Mouse (Mus musculus): ENCODE measurements around the gene Lrwd1. TPM values are rescaled to one million over a fixed set of nuclear protein-coding genes. Genes with fewer than 3 reads are reported as not detected.

Lrwd1 gene
- 31.5 and 42.2 TPM in 2 replicates for polyA plus RNA-seq (2016; fragmentation: Nextera tagmentation; extraction: Ambion mirVana)

DNA sequence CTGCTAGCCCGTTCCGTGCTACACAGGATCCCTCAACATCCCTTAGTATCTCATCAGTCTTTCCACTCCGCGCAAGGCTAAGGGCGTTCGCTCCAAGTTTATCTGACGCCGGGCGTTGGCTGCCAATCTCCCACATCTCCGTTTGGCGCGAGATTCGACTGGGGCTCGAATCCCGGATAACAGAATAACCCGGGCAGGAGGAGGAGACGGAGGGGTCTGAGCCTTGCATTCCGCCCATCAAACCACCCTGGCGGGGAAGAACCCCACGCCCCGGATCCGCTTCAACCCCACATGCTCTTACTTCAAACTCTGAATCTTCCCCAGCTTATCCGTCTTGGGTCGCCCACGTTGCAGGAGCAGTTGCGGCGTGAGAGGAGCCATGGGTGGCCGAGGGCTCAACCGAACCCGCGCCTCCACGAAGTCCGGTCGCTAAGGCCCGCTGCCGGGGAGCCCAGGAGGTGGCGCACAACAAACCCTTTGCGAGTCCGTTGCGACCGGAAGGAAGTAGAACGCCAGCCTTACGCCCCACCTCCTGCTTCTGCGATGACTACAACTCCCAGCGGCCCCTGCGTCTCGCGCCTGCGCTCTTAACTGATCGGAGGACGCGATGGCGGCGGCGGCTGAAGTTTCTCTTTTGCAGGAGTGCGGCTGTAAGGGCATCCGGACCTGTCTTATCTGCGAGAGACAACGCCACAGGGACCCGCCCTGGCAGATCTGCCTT is at the start of gene Lrwd1, which contains the start of gene Alkbh4:
TSS of gene Lrwd1 (minus strand) at position 504 of the 721 bp plus-strand sequence.
TSS of gene Alkbh4 (plus strand) at position 576 of the 721 bp plus-strand sequence.
- no peaks in the 10 kb centered on the region for H3K9me3 ChIP-seq
- H3K36me3 ChIP-seq = peaks cover 57% of the 10 kb centered on the region
- peaks cover 16% of the 10 kb centered on the region for H3K4me1 ChIP-seq
- peak; percentile 98 for DNase-seq (ENCODE audit: low spot score)
- H3K27ac ChIP-seq = peak within 1 kb of the TSS; percentile 88
- H3K27me3 ChIP-seq (ENCODE audit: insufficient read depth, poor library complexity, severe bottlenecking) = no peaks in the 10 kb centered on the region
- H3K4me3 ChIP-seq = peak within 1 kb of the TSS; percentile 74
- WGBS = under 1% methylated on average over 60 of the region's 60 CpGs

DNA sequence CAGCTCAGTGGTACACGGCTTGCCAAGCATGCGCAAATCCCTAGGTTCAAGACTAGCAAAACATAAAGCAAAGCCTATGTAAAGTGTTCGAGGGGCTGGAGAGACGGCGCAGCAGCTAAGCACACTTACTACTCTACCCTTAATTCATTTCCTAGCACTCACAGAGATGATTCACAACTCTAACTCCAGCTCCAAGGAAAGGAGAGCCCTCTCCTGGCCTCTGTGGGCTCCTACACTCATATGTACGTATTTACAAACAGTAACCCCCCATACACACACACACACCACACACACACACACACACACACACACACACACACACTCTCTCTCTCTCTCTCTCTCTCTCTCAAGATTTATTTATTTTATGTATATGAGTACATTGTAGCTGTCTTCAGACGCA is 47.9 kb upstream of the Lrwd1 start:
- H3K9me3 ChIP-seq = no peaks in the 10 kb centered on the region
- H3K27ac ChIP-seq = no peak overlapping the region
- no peaks in the 10 kb centered on the region for H3K27me3 ChIP-seq (ENCODE audit: insufficient read depth, poor library complexity, severe bottlenecking)
- peaks cover 91% of the 10 kb centered on the region for H3K36me3 ChIP-seq
- 90% methylated on average over 7 of the region's 7 CpGs for WGBS
- H3K4me3 ChIP-seq = no peak overlapping the region
- no peaks in the 10 kb centered on the region for H3K4me1 ChIP-seq
- DNase-seq (ENCODE audit: low spot score) = no peak

DNA sequence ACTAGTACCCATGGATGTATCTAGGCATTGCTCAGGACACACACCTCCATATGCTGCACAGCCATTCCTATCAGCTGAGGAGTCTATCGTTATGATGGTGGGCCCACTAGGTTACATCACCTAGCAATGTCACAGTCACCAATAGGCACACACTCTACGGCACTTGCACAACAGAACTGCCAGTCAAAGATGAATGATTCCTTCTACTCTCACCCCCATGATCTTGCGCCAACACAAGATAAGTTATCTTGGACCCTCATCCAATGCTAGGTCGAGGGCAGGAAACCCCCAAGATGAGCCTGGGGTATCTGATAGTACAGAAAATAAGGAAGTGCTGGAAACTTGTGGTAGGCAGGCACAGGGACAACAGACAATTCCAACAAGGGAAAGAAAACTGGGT is 47.0 kb upstream of the Lrwd1 start:
- no peak overlapping the region for H3K27ac ChIP-seq
- no peak overlapping the region for H3K4me3 ChIP-seq
- no peaks in the 10 kb centered on the region for H3K27me3 ChIP-seq (ENCODE audit: insufficient read depth, poor library complexity, severe bottlenecking)
- no peaks in the 10 kb centered on the region for H3K4me1 ChIP-seq
- no peak for DNase-seq (ENCODE audit: low spot score)
- peaks cover 91% of the 10 kb centered on the region for H3K36me3 ChIP-seq
- WGBS = 75% methylated on average over 4 of the region's 4 CpGs
- no peaks in the 10 kb centered on the region for H3K9me3 ChIP-seq

DNA sequence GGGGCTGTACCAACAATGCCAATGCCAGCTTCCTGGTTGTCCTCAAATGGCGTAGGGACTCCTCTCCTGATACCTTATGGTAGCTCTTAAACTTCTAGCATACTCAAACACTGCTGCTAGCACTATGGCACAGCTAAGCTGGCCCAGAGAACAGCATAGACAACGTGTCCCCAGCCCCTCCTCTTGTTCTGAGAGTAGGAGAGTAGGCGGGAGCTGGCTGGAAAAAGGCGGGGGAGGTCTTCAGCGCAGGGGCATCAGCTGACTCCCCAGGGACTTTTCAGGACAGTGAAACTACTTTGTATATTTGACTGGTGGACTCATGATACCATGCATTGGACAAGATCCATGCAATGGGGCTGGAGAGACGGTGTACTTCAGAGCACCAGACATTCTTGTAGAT is 46.2 kb upstream of the Lrwd1 start:
- peaks cover 94% of the 10 kb centered on the region for H3K36me3 ChIP-seq
- no peak overlapping the region for H3K4me3 ChIP-seq
- H3K4me1 ChIP-seq = peaks cover 4% of the 10 kb centered on the region; the same call in 1 of the 2 replicates
- no peak overlapping the region for H3K27ac ChIP-seq
- DNase-seq (ENCODE audit: low spot score) = no peak
- 90% methylated on average over 6 of the region's 6 CpGs for WGBS
- no peaks in the 10 kb centered on the region for H3K27me3 ChIP-seq (ENCODE audit: insufficient read depth, poor library complexity, severe bottlenecking)
- H3K9me3 ChIP-seq = no peaks in the 10 kb centered on the region

- H3K4me3 ChIP-seq = no peak overlapping the region
- H3K27ac ChIP-seq = no peak overlapping the region
- no peaks in the 10 kb centered on the region for H3K27me3 ChIP-seq (ENCODE audit: insufficient read depth, poor library complexity, severe bottlenecking)
- DNase-seq (ENCODE audit: low spot score) = no peak
- 88% methylated on average over 6 of the region's 6 CpGs for WGBS
- peaks cover 87% of the 10 kb centered on the region for H3K36me3 ChIP-seq
- H3K4me1 ChIP-seq = peaks cover 7% of the 10 kb centered on the region; the same call in 1 of the 2 replicates
- no peaks in the 10 kb centered on the region for H3K9me3 ChIP-seq
Measured at GRCm38 (mm10) chr5:136181197-136181596, 45.3 kb upstream of the Lrwd1 start.

DNA sequence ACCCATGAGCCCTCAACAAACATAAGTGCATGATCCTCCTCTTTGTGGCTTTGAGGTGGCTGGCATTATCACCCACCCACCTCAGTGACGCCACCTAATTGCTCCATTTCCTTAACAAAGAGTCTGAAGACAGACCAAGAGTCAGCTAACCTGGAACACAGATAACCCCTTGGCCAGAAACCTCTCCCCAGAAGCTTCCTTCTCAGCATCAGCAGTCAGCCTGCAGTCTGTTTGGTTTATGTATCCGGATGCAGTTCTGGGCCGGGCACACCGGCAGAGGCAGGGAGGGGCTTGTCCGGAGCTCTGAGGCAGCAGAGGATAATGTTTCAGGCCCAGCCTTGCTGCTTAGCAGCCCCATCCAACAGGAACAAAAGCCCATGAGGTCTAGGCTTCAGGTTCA is 43.7 kb upstream of the Lrwd1 start:
- peaks cover 72% of the 10 kb centered on the region for H3K36me3 ChIP-seq
- 84% methylated on average over 5 of the region's 5 CpGs for WGBS

DNA sequence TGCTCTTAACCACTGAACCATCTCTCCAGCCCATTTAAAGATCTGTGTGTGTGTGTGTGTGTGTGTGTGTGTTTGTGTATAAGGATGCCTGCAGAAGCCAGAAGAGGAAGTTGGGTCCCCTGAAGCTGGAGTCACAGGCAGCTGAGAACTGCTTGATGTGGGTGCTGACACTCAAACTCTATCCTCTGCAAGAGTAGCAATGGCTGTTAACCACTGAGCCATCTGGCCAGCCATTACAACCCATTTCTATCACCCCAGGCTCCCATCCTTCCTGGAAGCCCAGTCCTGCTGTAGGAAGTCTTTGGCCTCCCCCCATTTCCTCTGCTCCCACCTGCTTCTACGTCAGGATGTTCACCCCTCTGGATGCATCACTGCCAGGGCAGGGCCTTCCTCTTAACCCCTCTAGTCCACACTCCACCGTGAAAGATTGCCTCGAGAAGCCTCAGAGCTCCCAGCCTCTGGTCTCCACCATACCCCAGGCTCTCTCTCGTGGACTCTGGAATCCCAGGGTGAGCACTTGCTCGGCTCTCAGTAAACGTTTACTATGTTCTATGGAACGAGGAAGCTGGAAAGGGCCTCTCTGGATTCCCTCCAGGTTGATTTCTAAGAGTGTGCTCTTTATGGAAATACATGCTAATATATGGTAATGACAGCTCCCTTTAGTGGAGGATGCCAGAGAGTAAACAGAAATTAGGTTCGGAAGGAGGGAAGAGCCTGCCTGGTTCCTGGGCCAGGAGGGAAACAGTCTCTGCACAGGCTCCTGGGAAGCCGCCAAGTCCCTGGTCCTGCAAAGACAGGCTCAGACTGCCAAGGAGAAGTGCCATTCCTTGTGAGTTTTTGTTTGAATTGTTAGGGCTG is 38.0 kb upstream of the Lrwd1 start:
- H3K27ac ChIP-seq = no peak overlapping the region
- no peaks in the 10 kb centered on the region for H3K9me3 ChIP-seq
- H3K27me3 ChIP-seq (ENCODE audit: insufficient read depth, poor library complexity, severe bottlenecking) = 0 out of 2 replicates have a peak, but pooled peaks cover 9% of the 10 kb centered on the region
- DNase-seq (ENCODE audit: low spot score) = no peak
- peaks cover 19% of the 10 kb centered on the region for H3K36me3 ChIP-seq
- 52% methylated on average over 9 of the region's 9 CpGs for WGBS
- peaks cover 25% of the 10 kb centered on the region for H3K4me1 ChIP-seq
- H3K4me3 ChIP-seq = no peak overlapping the region

More for the DNA sequence above, 43.7 kb upstream of the Lrwd1 start:
- H3K27me3 ChIP-seq (ENCODE audit: insufficient read depth, poor library complexity, severe bottlenecking) = no peaks in the 10 kb centered on the region
- no peak for DNase-seq (ENCODE audit: low spot score)
- H3K4me1 ChIP-seq = peaks cover 7% of the 10 kb centered on the region; the same call in 1 of the 2 replicates
- H3K27ac ChIP-seq = no peak overlapping the region
- H3K4me3 ChIP-seq = no peak overlapping the region
- no peaks in the 10 kb centered on the region for H3K9me3 ChIP-seq

DNA sequence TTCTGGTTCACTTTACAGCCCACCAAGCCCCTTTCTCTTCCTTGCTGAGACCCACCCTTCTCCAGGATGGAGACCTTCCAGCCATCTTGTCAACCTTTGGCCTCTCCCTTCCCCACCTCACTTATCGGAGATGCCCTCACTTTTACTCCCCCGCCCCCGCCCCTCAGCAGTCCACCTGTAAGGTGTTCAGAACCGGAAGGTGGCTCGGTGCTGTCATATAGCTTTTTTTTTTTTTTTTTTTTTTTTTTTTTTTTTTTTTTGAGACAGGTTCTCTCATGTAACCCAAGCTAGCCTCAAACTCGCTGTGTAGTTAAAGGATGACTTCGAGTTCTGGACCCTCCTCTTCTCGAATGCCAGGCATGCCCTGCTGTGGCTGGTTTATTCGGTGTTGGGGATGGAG is 37.1 kb upstream of the Lrwd1 start:
- Histone ChIP-seq H3K27me3 (ENCODE audit: insufficient read depth, poor library complexity, severe bottlenecking) (0 out of 2 replicates have a peak, but pooled peaks cover 9% of the 10 kb centered on the region), H3K4me3 (no peak overlapping the region), H3K9me3 (peaks cover 3% of the 10 kb centered on the region; the same call in 1 of the 2 replicates), H3K36me3 (peaks cover 10% of the 10 kb centered on the region), H3K4me1 (peaks cover 25% of the 10 kb centered on the region), H3K27ac (no peak overlapping the region)
- 72% methylated on average over 9 of the region's 9 CpGs for WGBS
- no peak for DNase-seq (ENCODE audit: low spot score)

DNA sequence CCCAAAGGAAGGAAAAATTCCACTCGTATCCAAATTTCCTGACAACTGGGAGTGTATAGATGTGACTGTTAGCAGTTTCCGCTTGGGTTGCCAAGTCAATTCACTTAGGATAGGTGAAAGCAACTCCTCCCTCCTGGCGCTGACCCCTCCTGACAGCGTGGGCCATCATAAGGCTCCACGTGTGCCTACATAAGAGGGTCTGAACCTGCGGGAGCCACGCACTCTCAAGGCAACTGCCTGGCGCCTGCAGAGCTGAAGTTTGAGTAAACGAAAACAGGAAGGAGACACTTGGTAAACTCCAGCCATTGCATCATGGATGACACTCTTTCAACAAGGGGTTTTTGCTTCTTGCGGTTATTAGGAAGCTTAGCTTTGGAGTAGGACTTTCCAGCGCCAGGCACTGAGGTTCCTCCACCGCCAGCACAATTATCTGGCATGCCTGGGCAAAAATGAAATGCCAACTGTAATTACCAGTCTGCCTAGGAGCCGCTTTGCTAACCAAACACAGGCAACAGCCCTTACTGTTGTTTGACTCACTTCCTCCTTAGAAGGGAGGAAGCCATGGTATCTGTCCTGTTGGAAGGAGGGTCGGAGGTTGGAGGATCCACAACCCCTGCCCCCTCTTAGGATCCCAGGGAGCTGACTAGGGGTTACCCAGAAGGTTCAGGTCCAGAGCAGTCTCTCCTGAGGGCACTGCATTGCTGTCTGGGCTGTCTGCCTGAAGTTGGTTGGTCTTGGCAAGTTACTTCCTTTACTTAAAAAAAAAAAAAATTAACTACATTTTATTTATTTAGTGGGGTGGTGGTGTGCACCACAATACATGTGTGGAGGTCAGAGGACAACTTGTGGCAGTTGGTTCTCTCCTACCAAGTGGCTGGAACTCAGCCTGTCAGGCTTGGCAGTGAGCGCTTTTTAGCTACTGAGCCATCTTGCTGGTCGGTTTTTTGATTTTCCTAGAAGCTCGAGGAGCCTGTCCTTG is 35.8 kb upstream of the Lrwd1 start:
- Histone ChIP-seq H3K4me1 (peaks cover 18% of the 10 kb centered on the region), H3K27ac (peak overlapping the region; percentile 81), H3K4me3 (peak overlapping the region; percentile 73), H3K27me3 (ENCODE audit: insufficient read depth, poor library complexity, severe bottlenecking) (0 out of 2 replicates have a peak, but pooled peaks cover 9% of the 10 kb centered on the region), H3K36me3 (no peaks in the 10 kb centered on the region), H3K9me3 (peaks cover 5% of the 10 kb centered on the region; the same call in 1 of the 2 replicates)
- DNase-seq (ENCODE audit: low spot score) = no peak
- 35% methylated on average over 17 of the region's 17 CpGs for WGBS

DNA sequence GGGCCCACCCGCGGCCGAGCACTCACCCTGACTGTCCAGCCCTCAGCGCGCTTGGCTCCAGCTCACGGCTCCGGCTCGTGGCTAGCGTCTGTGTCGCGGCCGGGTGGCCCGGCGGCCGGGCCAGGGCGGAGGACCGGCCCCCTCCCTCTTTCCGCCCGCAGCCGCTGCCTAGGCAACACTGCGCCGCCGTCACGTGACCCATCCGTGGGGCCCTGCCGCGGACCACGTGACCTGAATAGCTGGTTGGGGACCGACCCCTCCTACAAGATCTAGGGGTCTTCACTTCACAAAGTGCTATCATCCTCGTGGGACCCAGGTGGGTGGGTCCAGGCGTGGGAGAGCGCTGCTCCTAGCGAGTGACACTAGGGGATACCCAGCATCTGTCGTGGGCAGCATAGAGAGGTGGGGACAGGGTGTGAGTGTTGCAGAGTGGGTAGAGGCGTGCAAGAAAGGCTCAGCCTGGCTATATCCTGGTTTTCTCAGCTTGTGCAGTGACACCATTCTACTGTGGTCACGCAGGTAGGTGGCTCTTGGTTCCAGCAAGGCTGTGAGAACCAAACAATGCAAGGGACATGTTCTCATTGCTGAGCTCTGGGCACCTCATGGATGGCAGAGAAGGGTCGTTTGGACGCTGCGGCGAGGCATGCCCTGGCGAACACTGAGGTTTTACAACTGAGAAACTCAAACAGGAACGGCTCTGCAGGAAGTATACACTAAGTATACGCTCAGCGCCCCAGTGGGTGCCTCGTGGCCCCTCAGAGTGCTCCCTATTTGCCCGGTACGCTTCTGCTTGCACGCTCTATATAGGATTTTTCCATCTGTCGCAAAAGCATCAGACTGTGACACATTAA is 34.9 kb upstream of the Lrwd1 start, which contains the start of gene Orai2:
TSS of gene Orai2 (minus strand) at position 202 of the 851 bp plus-strand sequence.
- WGBS = 5% methylated on average over 49 of the region's 49 CpGs
- Histone ChIP-seq H3K4me1 (peaks cover 18% of the 10 kb centered on the region), H3K27me3 (ENCODE audit: insufficient read depth, poor library complexity, severe bottlenecking) (0 out of 2 replicates have a peak, but pooled peaks cover 9% of the 10 kb centered on the region), H3K9me3 (peaks cover 5% of the 10 kb centered on the region; the same call in 1 of the 2 replicates), H3K27ac (peak within 1 kb of the TSS; percentile 81), H3K36me3 (no peaks in the 10 kb centered on the region), H3K4me3 (peak within 1 kb of the TSS; percentile 73)
- DNase-seq (ENCODE audit: low spot score) = peak; percentile 87

All from heart, embryonic 10.5 days (tissue).